Mouse (Mus musculus): ENCODE measurements at regions not wholly inside any gene's neighbourhood (a gene's known extent, or its start where the extent isn't known, plus 50 kb on each side); places are given as distances from the start of the nearest gene placed in this dataset.

DNA sequence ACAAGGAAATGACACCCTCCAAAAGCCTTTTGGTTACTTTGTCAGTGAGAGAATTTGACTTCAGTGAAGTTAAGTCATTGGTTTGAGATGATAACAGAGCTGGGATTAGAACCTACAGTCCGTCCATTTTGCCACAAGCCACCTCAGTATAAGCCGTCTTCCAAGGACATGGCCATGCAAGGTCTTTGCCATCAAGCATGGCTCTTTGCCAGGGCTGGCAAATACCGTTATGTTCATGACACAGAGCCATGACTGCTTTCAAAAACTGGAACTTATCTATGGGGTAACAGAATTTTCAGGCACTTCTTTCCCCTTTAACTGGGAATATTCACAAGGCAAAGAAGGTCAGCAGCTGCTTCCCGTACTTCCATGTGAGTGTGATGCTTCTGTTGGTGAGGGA is 441.9 kb upstream of the Fam19a5 start:
- TF ChIP-seq GATA1 (IDR thresholded peaks at IDR 0.05; ENCODE audit: low read length), result no peak
- TF ChIP-seq TAL1 (IDR thresholded peaks at IDR 0.05; ENCODE audit: low read length), result no peak
